In the genomic region with DNA sequence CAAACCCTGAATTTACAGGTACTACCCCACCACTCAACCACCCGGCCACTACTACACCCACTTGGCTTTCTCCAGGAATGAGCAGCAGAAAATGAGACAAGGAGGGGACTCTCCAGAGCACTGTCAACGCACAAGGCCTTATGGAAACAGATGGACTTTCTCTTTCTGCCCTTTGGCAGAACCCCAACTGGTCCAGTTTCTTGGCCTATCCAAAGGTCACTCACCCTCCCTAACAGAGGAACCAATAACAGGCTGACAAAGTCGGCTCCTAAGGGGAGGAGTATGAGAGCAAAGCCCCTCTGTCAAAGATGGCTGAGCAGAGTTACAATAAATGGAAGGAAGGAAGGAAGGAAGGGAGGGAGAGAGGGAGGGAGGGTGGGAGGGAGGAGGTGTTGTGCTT, we compare ENCODE assay signal across 18 mouse cellular contexts.
DNase-seq lines count a peak whose midpoint lies in the region; ATAC-seq lines count a peak whose summit lies in the region.
"Had no signal": no experiment of that assay in that cellular context is flagged by ENCODE, and none has a peak within 500 bp of the region (broad histone marks: within the 10 kb centered on the region; RNA-seq: fewer than 3 reads in every experiment).

No protein-coding gene starts in this region.

- no peak overlapping the region for H3K9ac ChIP-seq in lung, embryonic 16.5 days (ENCODE audit: low read length)
- H3K9ac ChIP-seq in heart, embryonic 15.5 days = no peak overlapping the region
- H3K9ac ChIP-seq: forebrain, postnatal 0 days; hindbrain, embryonic 12.5 days; midbrain, embryonic 15.5 days had no signal

- no peak overlapping the region for H3K4me3 ChIP-seq in heart, embryonic 10.5 days
- H3K4me3 ChIP-seq in lung, embryonic 16.5 days (ENCODE audit: low read length) = no peak overlapping the region
- no peak overlapping the region for H3K4me3 ChIP-seq in heart, embryonic 15.5 days
- H3K4me3 ChIP-seq: hindbrain, embryonic 12.5 days; limb, embryonic 10.5 days; midbrain, embryonic 15.5 days had no signal

- no peaks in the 10 kb centered on the region for H3K4me1 ChIP-seq in heart, embryonic 10.5 days
- 0 out of 2 replicates have a peak, but pooled peaks cover 2% of the 10 kb centered on the region for H3K4me1 ChIP-seq in lung, embryonic 16.5 days (replicated peaks; ENCODE audit: control insufficient read depth, insufficient read depth, low read length)
- no peaks in the 10 kb centered on the region for H3K4me1 ChIP-seq in heart, embryonic 15.5 days (replicated peaks)
- H3K4me1 ChIP-seq: hindbrain, embryonic 12.5 days; midbrain, embryonic 15.5 days had no signal

- H3K4me2 ChIP-seq in lung, embryonic 16.5 days (ENCODE audit: low read depth, low read length) = no peak overlapping the region
- H3K4me2 ChIP-seq in heart, embryonic 15.5 days = no peak overlapping the region
- H3K4me2 ChIP-seq: hindbrain, embryonic 12.5 days; midbrain, embryonic 15.5 days had no signal

- WGBS in heart, embryonic 10.5 days = 72% methylated on average over 3 of the region's 3 CpGs
- WGBS in lung, embryonic 16.5 days = 52% methylated on average over 3 of the region's 3 CpGs
- 55% methylated on average over 3 of the region's 3 CpGs for WGBS in heart, embryonic 15.5 days

- no peaks in the 10 kb centered on the region for H3K9me3 ChIP-seq in heart, embryonic 10.5 days
- H3K9me3 ChIP-seq in lung, embryonic 16.5 days (ENCODE audit: control insufficient read depth, low read length) = no peaks in the 10 kb centered on the region
- H3K9me3 ChIP-seq in heart, embryonic 15.5 days (replicated peaks) = no peaks in the 10 kb centered on the region
- H3K9me3 ChIP-seq: hindbrain, embryonic 12.5 days; limb, embryonic 10.5 days; midbrain, embryonic 15.5 days had no signal

- no peak overlapping the region for H3K27ac ChIP-seq in heart, embryonic 10.5 days
- no peak overlapping the region for H3K27ac ChIP-seq in lung, embryonic 16.5 days (ENCODE audit: low read length)
- no peak overlapping the region for H3K27ac ChIP-seq in heart, embryonic 15.5 days
- H3K27ac ChIP-seq: hindbrain, embryonic 12.5 days; limb, embryonic 10.5 days; macrophage; midbrain, embryonic 15.5 days had no signal

- DNase-seq in heart, adult 18-20 months = peak; percentile 48 to 66
- no peak for DNase-seq in heart, embryonic 10.5 days (ENCODE audit: low spot score)
- DNase-seq in lung, adult 18-20 months = no peak
- peak; percentile 67 for DNase-seq in kidney, postnatal 14 days
- DNase-seq: cerebellum, adult 2 months; forebrain, postnatal 0 days; gastrocnemius, postnatal 14 days; layer of hippocampus, postnatal 36 days; right cerebral cortex, postnatal 25 days; thymus, adult 2 months had no signal

- peak; percentile 65 for ATAC-seq in lung, embryonic 16.5 days (ENCODE audit: low read depth)
- ATAC-seq in heart, embryonic 15.5 days (replicated peaks; ENCODE audit: insufficient number of reproducible peaks, insufficient read depth, low FRiP score, low read depth) = peak; percentile 39; the same call in 1 of the 2 replicates
- no peak for ATAC-seq in erythroid progenitor cell, adult 5-6 weeks (replicated peaks; ENCODE audit: low FRiP score, poor library complexity, severe bottlenecking)
- no peak for ATAC-seq in granulocyte monocyte progenitor cell, adult 5-6 weeks (replicated peaks; ENCODE audit: poor library complexity, severe bottlenecking)
- ATAC-seq: forebrain, postnatal 0 days; midbrain, embryonic 15.5 days had no signal

- no peaks in the 10 kb centered on the region for H3K27me3 ChIP-seq in heart, embryonic 10.5 days (ENCODE audit: insufficient read depth, poor library complexity, severe bottlenecking)
- H3K27me3 ChIP-seq in lung, embryonic 16.5 days (ENCODE audit: control insufficient read depth, insufficient read depth, low read depth, low read length) = no peaks in the 10 kb centered on the region
- no peaks in the 10 kb centered on the region for H3K27me3 ChIP-seq in heart, embryonic 15.5 days
- H3K27me3 ChIP-seq: hindbrain, embryonic 12.5 days; midbrain, embryonic 15.5 days had no signal

- 0 out of 2 replicates have a peak, but pooled peaks cover 10% of the 10 kb centered on the region for H3K36me3 ChIP-seq in heart, embryonic 10.5 days
- H3K36me3 ChIP-seq in lung, embryonic 16.5 days (ENCODE audit: control insufficient read depth, insufficient read depth, low read length) = peaks cover 16% of the 10 kb centered on the region
- no peaks in the 10 kb centered on the region for H3K36me3 ChIP-seq in heart, embryonic 15.5 days
- H3K36me3 ChIP-seq: hindbrain, embryonic 12.5 days; limb, embryonic 10.5 days had no signal

Comparison
In these comparisons a context has a peak if more than half of its experiments do, and no peak if none do; other contexts are left out.
1. DNase-seq: peak in heart, adult 18-20 months (2 of 2) and kidney, postnatal 14 days (single experiment); none in heart, embryonic 10.5 days (single experiment) and lung, adult 18-20 months (0 of 2).
2. ATAC-seq: peak in lung, embryonic 16.5 days (single experiment) and heart, embryonic 15.5 days (single experiment); none in erythroid progenitor cell, adult 5-6 weeks (single experiment) and granulocyte monocyte progenitor cell, adult 5-6 weeks (single experiment).